Mouse (Mus musculus) heart, postnatal 0 days (tissue): Measurements from ENCODE around the gene Pxdn.

Experiments used
- CTCF ChIP-seq: IDR thresholded peaks from 2 replicates; pipeline ENCODE4 v1.5.1; 2016; ENCODE audit warnings: antibody characterized with exemption, control low read depth, low read depth
- EP300 ChIP-seq: IDR thresholded peaks from 2 replicates; pipeline ENCODE4 v1.6.1; 2016; ENCODE audit warnings: antibody characterized with exemption, low read depth

DNA sequence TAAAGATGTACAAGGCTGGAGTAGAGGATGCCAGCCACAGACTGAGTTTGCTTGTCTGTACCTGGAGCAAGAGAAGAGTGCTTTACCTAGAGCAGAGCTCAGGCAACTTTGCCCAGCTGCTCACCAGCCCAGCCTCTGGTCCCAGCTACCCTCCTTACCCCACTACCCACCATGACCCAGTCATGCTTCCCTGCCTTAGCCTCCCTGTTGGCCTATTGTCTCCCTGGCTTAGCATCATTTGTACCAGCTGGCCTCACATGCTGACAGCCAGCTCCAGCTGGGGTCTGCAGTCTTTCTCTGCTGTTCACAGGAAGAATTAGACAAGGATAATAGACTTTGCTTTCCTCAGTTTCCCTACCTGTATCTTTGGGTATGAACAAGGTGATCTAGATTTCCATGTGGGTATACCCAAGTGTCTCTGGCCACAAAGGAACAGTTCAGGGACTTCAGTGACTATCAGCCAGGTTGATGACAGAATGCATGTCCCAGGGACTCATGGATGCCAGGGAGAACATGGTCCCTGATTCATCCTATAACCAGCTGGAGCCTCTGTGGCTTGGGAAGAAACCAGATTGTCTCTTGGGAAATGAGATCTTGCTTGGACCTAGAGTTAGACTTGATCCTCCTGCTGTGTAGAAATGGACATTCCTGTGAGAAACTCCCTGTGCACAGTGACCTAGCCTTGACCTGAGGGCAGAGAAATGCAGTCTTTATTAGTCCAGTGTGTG is 98.6 kb downstream of the Pxdn start:
- TF ChIP-seq CTCF (no peak), EP300 (no peak)
